Mouse (Mus musculus): ENCODE results near the gene Pfdn6.
A peak's percentile ranks its signal among the peaks of the same experiment; 100 is the strongest.
"Not testable (repeated sequence)": the region's sequence is repeated elsewhere in the genome, so short reads cannot be mapped to it uniquely, and the experiment has no call there.

The Pfdn6 gene

GRCm38 (mm10) chr17:33955555-33956214, 15.5 kb upstream of the Pfdn6 start, which contains the start of the genes Vps52 and Rps18:
Gene Vps52 (plus strand): TSS chr17:33955812.
Gene Rps18 (minus strand): TSS chr17:33956001.
- DNase-seq (ENCODE audit: low read depth, low spot score), result peak; percentile 97

DNA sequence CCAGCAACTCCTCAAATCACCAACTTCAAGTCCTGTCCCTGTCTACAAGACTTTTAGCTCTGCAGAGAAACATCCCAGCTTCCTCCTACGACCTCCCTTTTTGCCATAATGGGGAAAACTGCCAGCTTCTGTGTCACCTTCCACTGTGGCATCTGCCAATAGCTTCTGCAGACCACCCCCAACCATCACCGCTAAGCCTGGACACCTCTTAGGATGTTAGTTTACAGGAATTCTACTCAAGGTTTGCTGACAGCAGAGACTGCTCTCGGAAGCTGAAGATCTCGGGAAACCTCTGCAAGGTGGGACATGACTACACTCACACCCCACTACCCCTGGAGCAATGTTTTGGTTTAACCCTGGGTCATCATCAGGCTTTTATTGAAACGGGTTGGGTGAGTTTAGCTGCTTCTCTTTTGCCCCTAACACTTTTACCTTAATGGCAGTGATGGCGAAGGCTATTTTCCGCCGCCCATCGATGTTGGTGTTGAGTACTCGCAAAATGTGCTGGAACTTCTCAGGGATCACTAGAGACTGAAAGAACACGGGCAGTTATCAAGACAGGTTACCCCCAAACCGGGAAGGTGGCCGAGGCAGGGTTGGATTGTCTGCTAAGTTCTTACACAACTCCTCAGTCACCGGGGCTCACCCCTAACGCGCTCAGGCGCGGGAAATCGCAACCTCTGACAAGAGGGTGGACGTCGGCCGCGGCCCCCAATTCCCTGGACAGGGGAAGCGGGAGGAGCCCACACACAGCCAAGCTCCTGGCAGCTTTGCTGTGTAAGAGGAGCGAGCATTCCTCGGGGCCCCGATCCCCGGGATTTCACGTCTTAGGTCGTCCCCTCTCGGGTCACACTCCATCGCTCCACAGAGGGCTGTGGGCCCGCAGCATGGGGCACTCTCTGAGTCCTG, 14.8 kb upstream of the Pfdn6 start:
- no peak for DNase-seq (ENCODE audit: low read depth, low spot score)

DNA sequence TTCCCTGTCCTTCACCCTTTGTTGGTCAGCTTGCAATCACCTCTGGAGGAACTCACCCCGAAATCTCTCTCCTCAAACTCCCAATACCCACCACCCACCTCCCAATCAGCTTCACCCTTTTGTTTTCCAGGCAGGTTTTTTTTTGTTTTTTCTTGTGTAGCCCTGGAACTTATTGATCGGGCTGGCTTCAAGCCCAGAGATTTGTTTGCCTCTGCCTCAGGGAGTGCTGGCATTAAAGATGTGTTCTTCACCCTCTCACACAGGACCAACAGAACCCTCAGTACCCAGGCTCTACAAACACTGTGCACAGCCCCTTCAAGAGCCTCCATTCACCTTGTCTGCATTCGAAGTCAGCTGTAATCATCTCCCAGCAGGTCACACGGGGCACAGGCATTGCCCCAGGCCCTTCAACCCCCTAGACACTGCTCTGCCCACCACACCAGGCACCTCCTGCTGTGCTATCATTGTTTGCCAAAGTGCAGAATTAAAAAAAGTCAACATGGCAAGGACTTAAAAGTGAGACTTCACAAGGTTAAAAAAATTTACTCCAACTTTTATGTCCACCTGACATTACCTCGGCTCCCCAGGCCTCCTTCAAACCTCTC, 13.9 kb upstream of the Pfdn6 start:
- no peak for DNase-seq (ENCODE audit: low read depth, low spot score)

GRCm38 (mm10) chr17:33953310-33953709, 13.2 kb upstream of the Pfdn6 start:
- no peak for DNase-seq (ENCODE audit: low read depth, low spot score)

DNA sequence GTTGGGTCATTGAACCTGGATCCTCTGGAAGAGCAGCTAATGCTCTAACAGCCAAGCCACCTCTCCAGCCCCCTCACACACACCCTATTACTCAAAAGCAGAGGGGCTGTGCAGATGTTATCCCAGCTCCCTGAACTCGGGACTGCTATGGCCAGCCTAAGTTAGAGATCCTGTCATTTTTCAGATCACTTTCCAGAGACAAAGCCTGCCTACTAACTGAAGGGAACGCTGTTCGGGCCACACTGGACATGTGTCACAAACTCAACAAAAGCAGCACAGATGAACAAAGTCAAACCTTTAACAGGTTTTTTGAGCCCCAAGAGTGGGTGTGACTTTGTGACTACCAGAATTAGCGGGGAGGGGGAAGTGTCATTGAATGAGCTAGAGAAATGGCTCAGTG, 12.7 kb upstream of the Pfdn6 start:
- no peak for DNase-seq (ENCODE audit: low read depth, low spot score)

DNA sequence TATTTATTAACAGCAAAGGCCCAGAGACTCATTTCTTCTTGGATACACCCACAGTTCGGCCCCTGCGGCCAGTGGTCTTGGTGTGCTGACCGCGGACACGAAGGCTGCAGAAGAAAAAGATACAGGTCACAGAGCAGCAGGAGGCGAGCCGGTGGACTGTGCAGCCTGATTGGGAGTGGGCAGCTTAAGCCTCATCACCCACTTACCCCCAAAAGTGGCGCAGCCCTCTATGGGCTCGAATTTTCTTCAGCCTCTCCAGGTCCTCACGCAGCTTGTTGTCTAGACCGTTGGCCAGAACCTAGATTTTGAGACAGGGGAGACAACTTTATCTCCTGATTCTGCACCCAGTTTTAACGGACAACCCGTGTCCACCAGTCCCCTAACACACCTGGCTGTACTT, 11.9 kb upstream of the Pfdn6 start:
- DNase-seq (ENCODE audit: low read depth, low spot score), result not testable (repeated sequence)

DNA sequence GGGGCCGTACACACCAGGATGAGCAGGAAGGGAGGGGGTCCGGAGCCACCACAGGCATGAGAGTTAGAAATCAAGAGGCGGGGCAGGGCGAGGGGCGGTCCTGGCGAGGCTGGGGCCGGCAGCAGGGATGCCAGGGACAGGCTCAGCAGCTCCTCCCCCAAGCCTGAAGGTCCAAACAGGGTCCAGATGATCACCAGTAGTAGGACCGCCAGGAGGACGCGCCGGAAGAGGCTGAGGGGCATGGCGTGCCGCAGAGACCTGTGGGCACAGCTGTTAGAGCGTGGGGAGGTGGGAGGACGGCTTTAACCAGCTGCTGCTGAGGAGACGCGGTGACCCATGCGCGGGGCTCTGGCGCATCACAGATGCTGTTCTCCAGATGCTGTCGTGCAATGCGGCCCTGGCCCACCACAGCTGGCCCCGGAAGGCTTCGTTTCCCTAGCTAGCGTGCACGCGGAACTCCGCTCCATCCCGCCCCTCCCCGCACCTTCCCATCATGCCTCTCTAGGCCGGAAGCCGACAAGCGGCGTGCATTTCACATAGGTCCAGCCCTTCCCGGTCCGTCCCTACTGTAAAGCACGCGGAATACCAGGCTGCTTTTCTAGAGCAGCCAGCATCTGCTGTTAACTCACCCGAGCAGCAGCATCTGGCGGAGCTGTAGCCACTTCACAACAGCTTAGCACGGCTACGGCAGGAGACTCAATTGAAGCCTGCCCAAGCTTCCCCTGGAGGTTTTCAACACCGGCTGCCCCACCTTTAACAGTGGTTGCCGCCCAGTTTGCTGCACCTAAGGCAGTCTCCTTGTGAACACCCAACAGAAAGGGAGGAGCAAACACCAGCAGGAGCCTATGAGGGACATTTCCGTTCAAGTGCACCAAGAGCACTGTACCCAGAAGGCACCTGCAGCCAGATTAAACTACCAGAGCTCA, 11.1 kb upstream of the Pfdn6 start, which contains the start of gene B3galt4:
B3galt4 (minus strand) TSS at position 468 of the 926 bp plus-strand sequence.
- DNase-seq (ENCODE audit: low read depth, low spot score), result peak; percentile 72

DNA sequence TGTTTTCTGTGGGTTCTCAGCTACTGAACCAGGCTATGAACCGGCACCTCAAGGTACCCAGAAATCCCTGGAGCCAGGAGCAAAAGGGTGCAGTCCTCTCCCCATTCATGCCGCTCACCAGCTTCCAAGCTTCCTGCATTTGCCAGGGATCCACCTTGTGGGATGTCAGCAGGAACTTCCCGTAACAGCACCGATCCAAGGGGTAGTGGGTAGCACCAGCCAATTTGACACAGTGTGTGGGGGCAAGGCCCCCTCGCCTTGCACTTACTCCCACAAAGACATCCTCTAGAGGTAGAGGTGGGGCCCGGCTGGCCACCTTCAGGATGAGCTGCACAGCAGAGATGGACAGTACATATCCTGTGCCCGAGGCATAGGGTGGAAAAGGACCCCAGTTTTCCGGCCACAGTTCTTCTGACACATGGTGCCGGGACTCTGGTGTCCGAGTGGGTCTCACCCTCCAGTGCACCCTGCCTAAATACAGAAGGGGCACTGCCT, 10.0 kb upstream of the Pfdn6 start:
- DNase-seq (ENCODE audit: low read depth, low spot score), result no peak

DNA sequence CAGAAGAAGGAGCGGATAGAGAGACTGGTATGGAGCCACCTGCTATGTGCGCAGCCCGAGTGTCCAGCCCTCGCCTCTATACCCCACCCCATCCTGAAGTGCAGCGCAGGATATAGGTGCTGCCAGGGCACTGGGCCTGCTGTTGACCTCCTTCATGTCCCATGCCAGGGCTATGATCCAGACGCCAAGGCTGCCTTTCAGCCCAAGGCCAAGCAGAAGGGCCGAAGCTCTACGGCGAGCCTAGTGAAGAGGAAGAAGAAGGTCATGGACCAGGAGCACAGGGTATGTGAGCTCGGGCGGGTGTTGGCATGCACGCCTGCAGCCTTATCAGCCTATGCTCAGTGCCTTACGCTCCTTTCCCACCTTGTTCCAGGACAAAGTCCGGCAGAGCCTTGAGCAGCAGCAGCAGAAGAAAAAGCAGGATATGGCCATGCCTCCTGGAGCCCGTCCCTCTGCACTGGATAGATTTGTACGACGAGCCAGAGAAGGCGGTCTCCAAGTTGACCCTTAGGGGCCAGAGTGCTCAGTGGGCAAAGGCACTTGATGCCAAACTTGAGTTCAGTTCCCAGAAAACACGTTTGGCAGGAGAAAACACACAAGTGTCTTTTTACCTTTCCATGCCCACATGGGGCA, 8.9 kb upstream of the Pfdn6 start:
- DNase-seq (ENCODE audit: low read depth, low spot score), result no peak

GRCm38 (mm10) chr17:33948090-33948904, 8.2 kb upstream of the Pfdn6 start:
- DNase-seq (ENCODE audit: low read depth, low spot score), result no peak

- no peak for DNase-seq (ENCODE audit: low read depth, low spot score)
Measured at GRCm38 (mm10) chr17:33947430-33948089, 7.4 kb upstream of the Pfdn6 start.

DNA sequence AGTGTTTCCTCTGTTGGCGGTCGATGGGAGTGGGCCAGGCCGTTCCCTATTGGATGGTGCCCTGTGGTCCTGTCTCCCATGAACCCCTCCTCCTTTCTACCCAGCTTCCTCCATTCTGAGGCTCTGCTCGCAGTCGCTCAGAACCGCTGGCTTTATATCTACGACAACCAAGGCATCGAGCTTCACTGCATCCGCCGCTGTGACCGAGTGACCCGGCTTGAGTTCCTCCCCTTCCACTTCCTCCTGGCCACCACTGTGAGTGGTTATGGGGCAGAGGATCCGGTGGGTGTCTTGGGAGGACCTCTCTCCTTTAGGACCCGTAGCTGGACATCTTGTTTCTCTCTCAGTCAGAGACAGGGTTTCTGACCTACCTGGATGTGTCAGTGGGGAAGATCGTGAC, 3.3 kb upstream of the Pfdn6 start:
- DNase-seq (ENCODE audit: low read depth, low spot score), result no peak

DNA sequence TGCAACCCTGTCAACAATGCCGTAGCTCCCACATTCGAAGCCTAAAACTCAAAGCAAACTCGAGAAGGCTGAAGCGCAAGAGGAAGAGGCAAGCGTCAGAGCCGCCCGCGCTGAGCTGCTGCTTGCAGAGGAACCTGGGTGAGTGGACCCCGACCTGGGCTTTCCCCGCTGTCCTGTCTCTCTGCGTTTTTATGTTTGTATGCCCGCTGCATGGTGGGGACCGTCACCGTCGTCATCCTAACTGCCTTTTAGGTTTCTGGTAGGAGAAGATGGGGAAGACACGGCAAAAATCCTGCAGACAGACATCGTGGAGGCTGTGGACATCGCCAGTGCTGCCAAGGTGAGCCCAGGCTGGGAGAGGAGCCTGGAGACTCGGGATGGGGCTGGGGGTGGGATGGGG, 1.2 kb upstream of the Pfdn6 start:
- DNase-seq (ENCODE audit: low read depth, low spot score), result no peak

GRCm38 (mm10) chr17:33940981-33941380, 838 bp upstream of the Pfdn6 start:
- DNase-seq (ENCODE audit: low read depth, low spot score), result no peak

GRCm38 (mm10) chr17:33938783-33939182, 1.4 kb downstream of the Pfdn6 start:
- no peak for DNase-seq (ENCODE audit: low read depth, low spot score)

DNA sequence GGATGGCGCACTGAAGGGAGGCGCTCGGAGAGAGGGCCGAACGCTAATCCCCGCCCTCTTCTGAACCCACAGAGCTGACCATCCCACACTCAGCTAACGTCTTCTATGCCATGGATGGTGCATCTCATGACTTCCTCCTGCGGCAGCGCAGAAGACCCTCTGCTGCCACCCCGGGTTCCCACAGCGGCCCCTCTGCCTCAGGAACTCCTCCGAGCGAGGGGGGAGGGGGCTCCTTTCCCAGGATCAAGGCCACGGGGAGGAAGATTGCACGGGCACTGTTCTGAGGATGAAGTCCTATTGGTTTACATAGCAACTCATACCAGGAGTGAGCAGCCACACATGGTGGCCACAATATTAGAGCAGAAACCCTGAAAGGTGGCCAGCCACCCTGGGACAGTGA, 3.1 kb downstream of the Pfdn6 start:
- no peak for DNase-seq (ENCODE audit: low read depth, low spot score)

GRCm38 (mm10) chr17:33935422-33936055, 4.6 kb downstream of the Pfdn6 start:
- DNase-seq (ENCODE audit: low read depth, low spot score), result no peak

GRCm38 (mm10) chr17:33932970-33933369, 7.2 kb downstream of the Pfdn6 start:
- no peak for DNase-seq (ENCODE audit: low read depth, low spot score)

- DNase-seq (ENCODE audit: low read depth, low spot score), result no peak
Measured at GRCm38 (mm10) chr17:33932448-33932847, 7.7 kb downstream of the Pfdn6 start.
